Mouse (Mus musculus): ENCODE measurements around the gene Slain1.
"Not testable (repeated sequence)": the region's sequence is repeated elsewhere in the genome, so short reads cannot be mapped to it uniquely, and the experiment has no call there.

The Slain1 gene

GRCm38 (mm10) chr14:103728506-103728905 lies 78.5 kb downstream of the Slain1 start:
- no peak for DNase-seq

DNA sequence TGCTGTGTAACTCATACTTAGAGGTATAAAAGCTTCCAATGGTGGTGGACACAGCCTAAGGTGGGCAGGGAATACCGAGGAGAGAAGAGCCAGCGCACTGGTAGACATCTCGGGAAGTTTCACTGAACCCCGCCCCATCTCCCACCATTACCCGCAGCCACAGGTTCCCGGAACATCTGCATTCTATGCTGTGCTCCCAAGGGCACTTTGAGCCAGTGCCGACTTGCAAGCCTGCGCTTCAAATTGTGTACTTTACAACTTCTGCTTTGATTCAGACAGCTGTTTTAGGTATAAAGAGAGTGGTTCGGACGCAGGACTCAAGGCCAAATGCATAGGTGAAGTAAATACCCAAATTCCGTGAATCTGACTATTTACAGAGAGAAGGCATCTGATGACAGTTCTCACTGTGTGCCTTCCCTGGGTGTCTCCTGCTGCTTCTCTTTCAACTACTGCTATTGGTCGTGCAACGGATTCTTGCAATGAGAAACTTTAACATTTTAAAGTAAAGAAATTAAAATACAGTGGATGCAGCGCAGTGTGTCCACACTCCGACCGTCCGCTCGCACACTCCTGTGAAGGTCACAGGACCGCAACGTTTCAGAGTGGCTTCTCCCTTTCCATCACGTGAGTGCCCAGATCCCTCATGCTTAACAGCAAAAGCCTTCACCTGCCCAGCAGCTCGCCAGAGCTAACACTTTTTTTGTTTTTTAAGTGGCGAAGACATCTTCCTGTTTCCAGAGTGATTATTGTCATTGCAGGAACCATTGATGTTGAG lies 79.1 kb downstream of the Slain1 start:
- no peak for DNase-seq

- DNase-seq, result no peak
Measured at GRCm38 (mm10) chr14:103729760-103730367, 79.8 kb downstream of the Slain1 start.

- DNase-seq, result peak; percentile 16 to 22
Measured at GRCm38 (mm10) chr14:103732626-103733025, 82.6 kb downstream of the Slain1 start.

DNA sequence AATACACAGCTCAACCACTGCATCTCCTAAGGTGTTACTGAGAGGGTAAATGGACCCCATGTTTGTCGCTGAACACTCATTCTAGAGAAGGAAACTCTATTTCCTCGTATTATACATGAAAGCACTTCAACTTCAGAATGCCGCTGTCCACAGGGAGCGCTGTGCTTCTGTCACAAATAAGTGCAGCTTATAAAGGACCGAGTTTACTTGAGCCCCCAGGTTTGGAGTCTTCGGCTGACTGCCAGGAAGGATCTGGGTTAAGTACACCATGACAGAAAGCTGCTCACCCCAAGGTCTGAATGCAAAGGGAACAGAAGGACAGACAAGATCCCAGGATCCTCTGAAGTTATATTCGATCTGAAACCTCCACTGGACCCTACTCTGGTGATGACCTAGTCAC lies 91.2 kb downstream of the Slain1 start:
- no peak for DNase-seq

DNA sequence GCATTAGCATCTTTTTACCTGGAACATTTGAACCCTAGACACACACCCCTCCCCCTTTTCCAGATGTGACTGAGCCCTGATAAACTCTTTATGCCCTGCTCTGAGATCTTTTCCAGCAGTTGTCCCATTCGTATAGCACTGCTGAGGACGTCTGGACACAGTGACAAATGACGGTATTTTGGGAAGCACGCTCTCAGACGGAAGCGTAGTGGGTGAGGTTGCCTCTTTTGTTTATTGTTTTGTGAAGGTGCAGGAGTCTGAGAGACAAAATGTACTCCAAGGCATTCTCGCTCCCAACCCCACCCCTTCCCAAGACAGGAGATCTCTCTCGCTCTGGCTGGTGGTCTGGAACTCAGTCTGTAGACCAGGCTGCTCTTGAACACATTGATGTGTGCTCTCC lies 92.1 kb downstream of the Slain1 start:
- no peak for DNase-seq

DNA sequence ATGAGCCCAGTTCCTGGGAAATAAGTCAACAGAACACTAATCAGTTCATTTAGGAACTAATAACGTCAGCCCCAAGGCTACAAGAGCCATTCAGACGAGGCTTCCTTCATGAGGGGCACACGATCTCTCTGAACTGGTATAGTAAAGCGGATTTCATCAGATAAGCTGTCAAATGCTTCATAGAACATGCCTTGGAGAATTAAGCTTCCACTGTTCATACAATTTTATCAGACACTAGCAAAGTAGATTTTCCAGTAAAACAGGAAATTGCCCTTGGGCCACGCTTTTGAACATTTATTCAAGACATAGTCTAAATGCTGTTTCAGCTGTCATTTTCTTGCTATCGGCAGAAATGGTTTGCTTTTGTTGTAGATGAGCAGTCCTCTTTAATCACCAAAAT lies 97.3 kb downstream of the Slain1 start:
- DNase-seq, result no peak

DNA sequence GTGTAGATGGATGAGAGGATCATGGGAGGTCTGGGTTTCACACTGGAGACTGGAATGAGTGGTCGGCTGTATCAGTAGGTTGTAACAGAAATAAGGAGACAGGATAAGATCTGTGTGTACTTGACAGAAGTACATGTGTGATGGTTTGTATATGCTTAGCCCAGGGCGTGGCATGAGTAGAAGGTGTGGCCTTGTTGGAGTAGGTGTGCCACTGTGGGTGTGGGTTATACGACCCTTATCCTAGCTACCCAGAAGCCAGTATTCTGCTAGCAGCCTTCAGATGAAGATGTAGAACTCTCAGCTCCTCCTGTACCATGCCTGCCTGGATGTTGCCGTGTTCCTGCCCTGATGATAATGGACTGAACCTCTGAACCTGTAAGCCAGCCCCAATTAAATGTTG lies 100.6 kb downstream of the Slain1 start:
- not testable (repeated sequence) for DNase-seq

DNA sequence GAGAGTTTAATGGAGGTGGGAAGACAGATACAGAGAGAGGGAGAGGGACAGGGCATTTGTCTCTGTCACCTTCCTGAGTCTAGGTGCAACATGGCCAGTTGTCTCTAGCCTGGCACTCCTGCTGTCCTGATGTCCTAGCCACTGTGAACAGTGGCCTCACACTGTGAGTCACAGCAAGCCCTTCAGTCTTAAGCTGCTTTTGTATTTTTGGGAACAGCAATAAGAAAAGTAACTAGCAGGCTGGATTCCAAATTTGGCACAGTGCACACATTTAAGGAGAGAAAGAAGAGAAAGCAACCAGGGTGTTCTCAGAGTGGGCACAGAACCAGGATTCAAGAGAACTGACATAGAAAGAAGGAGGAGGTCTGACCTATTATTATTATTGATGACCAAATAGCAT lies 101.4 kb downstream of the Slain1 start:
- no peak for DNase-seq

- no peak for DNase-seq
Measured at GRCm38 (mm10) chr14:103752773-103753172, 102.7 kb downstream of the Slain1 start.

DNA sequence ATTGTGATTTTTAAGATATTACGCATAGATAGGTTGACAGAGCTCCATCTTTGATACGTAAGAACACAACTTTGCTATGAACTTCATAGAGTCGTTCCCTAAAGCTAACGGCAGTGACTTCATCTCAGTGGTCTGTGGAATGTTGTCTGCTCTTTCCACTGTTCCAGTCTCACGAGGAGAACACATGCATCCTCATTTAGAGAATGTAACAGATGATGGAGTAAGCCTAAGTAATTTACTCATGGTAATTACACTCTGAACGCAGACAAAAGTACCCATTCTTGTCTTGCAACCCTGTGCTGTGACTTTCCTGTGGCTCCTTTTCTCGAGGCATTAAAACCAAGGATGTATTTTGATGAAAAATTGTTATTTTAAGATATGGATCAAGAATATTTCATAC lies 104.0 kb downstream of the Slain1 start:
- DNase-seq, result no peak

GRCm38 (mm10) chr14:103754465-103754864 lies 104.4 kb downstream of the Slain1 start:
- no peak for DNase-seq

Data from B cell, adult 2 months (primary cell).